Mouse (Mus musculus): ENCODE results near the gene Crx. TPM values are rescaled to one million over a fixed set of nuclear protein-coding genes. Genes with fewer than 3 reads are reported as not detected.

Crx gene
- polyA plus RNA-seq, 1 experiment from 2014 or later = 0.07 TPM

Other genes with a start within 250 kb of the Crx start
- not detected in 2 replicates for gene Obox3, start 240.1 kb downstream of the Crx start, polyA plus RNA-seq (2016; fragmentation: Nextera tagmentation; extraction: Ambion mirVana)
- gene Obox5, start 129.8 kb downstream of the Crx start, polyA plus RNA-seq (2016; fragmentation: Nextera tagmentation; extraction: Ambion mirVana) = not detected in 2 replicates
- gene Obox6, start 40.3 kb downstream of the Crx start, polyA plus RNA-seq (2016; fragmentation: Nextera tagmentation; extraction: Ambion mirVana) = not detected in 2 replicates
- gene Crxos, start 2.6 kb upstream of the Crx start, polyA plus RNA-seq (2016; fragmentation: Nextera tagmentation; extraction: Ambion mirVana) = not detected in 2 replicates
- gene Selenow, start 42.4 kb upstream of the Crx start, polyA plus RNA-seq (2016; fragmentation: Nextera tagmentation; extraction: Ambion mirVana) = 828 and 843 TPM in 2 replicates
- gene Nop53, start 66.1 kb upstream of the Crx start, polyA plus RNA-seq (2016; fragmentation: Nextera tagmentation; extraction: Ambion mirVana) = 171 and 179 TPM in 2 replicates
- 10.1 and 11.2 TPM in 2 replicates for gene Ehd2, start 87.6 kb upstream of the Crx start, polyA plus RNA-seq (2016; fragmentation: Nextera tagmentation; extraction: Ambion mirVana)
- 7.0 and 7.7 TPM in 2 replicates for gene Bicra, start 168.0 kb upstream of the Crx start, polyA plus RNA-seq (2016; fragmentation: Nextera tagmentation; extraction: Ambion mirVana)
- 0.10 TPM in 1 of 2 replicates, not detected in the other for gene Zfp541, start 181.8 kb upstream of the Crx start, polyA plus RNA-seq (2016; fragmentation: Nextera tagmentation; extraction: Ambion mirVana)
- gene Napa, start 218.5 kb upstream of the Crx start, polyA plus RNA-seq (2016; fragmentation: Nextera tagmentation; extraction: Ambion mirVana) = 169 and 171 TPM in 2 replicates
- 26.0 and 28.8 TPM in 2 replicates for gene Kptn, start 239.9 kb upstream of the Crx start, polyA plus RNA-seq (2016; fragmentation: Nextera tagmentation; extraction: Ambion mirVana)
- 0.22 and 0.34 TPM in 2 replicates for gene Slc8a2, start 249.9 kb upstream of the Crx start, polyA plus RNA-seq (2016; fragmentation: Nextera tagmentation; extraction: Ambion mirVana)

Data from forebrain, embryonic 10.5 days (tissue).